Mouse (Mus musculus) liver, postnatal 0 days (tissue): ENCODE data around the gene Grm7. TPM values are rescaled to one million over a fixed set of nuclear protein-coding genes. Genes with fewer than 3 reads are reported as not detected.

Source experiments
- ATAC-seq: fragments of 200-750 bp; cut with Nextera tagmentation; 2 replicates; pipeline ENCODE4 v1.8.0; 2017; ENCODE audit warnings: mild to moderate bottlenecking, moderate library complexity
- DNase-seq: peaks from one replicate; pipeline ENCODE4 v3.0.0-alpha.2; 2016
- H3K27ac ChIP-seq: fragments of 300-500 bp; sonication (generic); 2 replicates; pipeline ENCODE4 v1.5.1; 2014; ENCODE audit warnings: antibody characterized with exemption, moderate library complexity, mild to moderate bottlenecking, low read depth
- H3K27me3 ChIP-seq: fragments of 300-500 bp; sonication (generic); 2 replicates; pipeline ENCODE4 v1.6.1; 2014; ENCODE audit warnings: low read length, control low read depth, mixed read lengths; ENCODE audit not compliant: insufficient read depth
- H3K36me3 ChIP-seq: fragments of 300-500 bp; sonication (generic); replicated peaks from 2 replicates; pipeline ENCODE4 v1.6.1; 2014; ENCODE audit warnings: mild to moderate bottlenecking, control low read depth, low read length, moderate library complexity, mixed read lengths; ENCODE audit not compliant: insufficient read depth
- H3K4me1 ChIP-seq: fragments of 300-500 bp; sonication (generic); 2 replicates; pipeline ENCODE4 v1.6.1; 2014; ENCODE audit warnings: antibody characterized with exemption, mild to moderate bottlenecking, control low read depth; ENCODE audit not compliant: insufficient read depth
- H3K4me2 ChIP-seq: fragments of 300-500 bp; sonication (generic); 2 replicates; pipeline ENCODE4 v1.6.1; 2014; ENCODE audit warnings: low read depth, mild to moderate bottlenecking, low read length, moderate library complexity, mixed read lengths
- H3K4me3 ChIP-seq: fragments of 300-500 bp; sonication (generic); 2 replicates; pipeline ENCODE4 v1.5.1; 2014; ENCODE audit warnings: low read depth, low read length
- H3K9ac ChIP-seq: fragments of 300-500 bp; sonication (generic); replicated peaks from 2 replicates; pipeline ENCODE4 v1.6.1; 2014; ENCODE audit warnings: mild to moderate bottlenecking, moderate library complexity
- H3K9me3 ChIP-seq: fragments of 300-500 bp; sonication (generic); 2 replicates; pipeline ENCODE4 v1.6.1; 2016; ENCODE audit warnings: mild to moderate bottlenecking, control low read depth, low read length, mixed read lengths
- CTCF ChIP-seq: sonication (generic); IDR thresholded peaks from 2 replicates; pipeline ENCODE4 v1.5.1; 2016; ENCODE audit warnings: antibody characterized with exemption, low read depth
- EP300 ChIP-seq: IDR thresholded peaks from 2 replicates; pipeline ENCODE4 v1.6.1; 2016; ENCODE audit warnings: antibody characterized with exemption, low read depth, mild to moderate bottlenecking
- WGBS: fragments of 180-500 bp; shearing (Covaris S2); extraction: QIAGEN DNeasy Blood & Tissue Kit; methylation state at CpG from one replicate; pipeline ENCODE4 v1.1.7; 2014; ENCODE audit not compliant: insufficient replicate concordance; 5-methylcytosine and 5-hydroxymethylcytosine counted together
- polyA plus RNA-seq: library from polyadenylated mRNA; unstranded; fragments of >200 nt; fragmentation: Nextera tagmentation; extraction: Ambion mirVana; gene quantifications from 2 replicates; pipeline ENCODE4 v1.2.1, GENCODE M21; 2015

The Grm7 gene
- polyA plus RNA-seq, 1 experiment from 2014 or later: not detected

DNA sequence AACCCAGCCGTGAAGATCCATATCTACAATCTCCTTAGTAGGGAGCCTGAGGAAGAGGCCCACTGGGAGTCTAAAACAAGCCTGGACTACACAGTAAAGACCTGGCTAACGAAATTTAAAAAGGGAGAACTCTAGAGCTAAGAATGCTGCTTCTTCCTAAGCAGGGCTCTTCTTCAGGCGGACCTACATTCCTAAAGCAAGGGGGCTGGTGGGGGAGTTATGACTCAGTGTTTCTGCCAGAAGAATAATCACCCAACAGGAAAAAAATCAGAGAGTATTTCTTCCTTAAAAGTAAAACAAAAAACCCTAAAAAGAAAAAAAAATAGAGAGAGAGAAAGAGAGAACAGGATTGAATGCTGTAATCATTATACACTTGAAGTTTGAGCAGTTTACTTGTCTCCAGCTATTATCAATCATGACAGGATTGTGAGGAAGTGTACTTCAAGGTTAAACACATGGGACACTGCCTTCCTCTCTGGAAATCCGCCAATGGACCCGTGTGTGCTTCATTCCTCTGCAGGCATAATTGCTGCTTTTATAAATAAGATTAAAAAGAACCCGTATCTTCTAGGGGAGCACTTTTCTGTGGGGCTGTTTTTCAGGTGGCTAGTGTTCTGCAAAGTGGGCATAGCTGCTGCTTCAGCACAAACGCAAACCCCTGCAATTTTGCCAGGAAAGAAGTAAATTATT is 98.7 kb downstream of the Grm7 start:
- WGBS: 37% methylated on average over 7 of the region's 7 CpGs
- H3K4me3 ChIP-seq: no peak overlapping the region
- H3K27me3 ChIP-seq: no peaks in the 10 kb centered on the region
- ATAC-seq (no peak), DNase-seq (no peak)
- TF ChIP-seq EP300 (no peak), CTCF (no peak)
- no peak overlapping the region for H3K9ac ChIP-seq
- H3K4me1 ChIP-seq: no peaks in the 10 kb centered on the region
- no peaks in the 10 kb centered on the region for H3K9me3 ChIP-seq
- no peak overlapping the region for H3K4me2 ChIP-seq
- H3K27ac ChIP-seq: no peak overlapping the region
- no peaks in the 10 kb centered on the region for H3K36me3 ChIP-seq

DNA sequence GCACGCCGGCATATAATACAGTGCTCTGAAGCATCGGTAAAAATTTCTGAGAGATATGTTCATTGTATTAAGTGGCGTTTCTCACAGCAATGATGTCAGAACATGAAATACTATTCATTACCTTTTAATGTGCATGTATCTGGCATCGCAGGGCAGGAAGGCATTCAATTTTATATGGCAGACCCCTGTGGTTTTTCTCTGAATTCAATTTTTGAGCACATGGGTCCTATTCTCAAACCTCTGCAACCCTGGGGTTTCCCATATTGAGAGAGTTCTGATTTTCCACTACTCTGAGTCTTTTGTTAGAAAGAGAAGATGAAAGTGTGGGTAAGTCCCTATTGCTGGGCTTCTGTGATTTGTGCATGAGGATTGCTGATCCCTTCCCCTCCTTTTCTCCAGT is 110.5 kb downstream of the Grm7 start:
- Histone ChIP-seq H3K9me3 (no peaks in the 10 kb centered on the region), H3K36me3 (no peaks in the 10 kb centered on the region), H3K9ac (no peak overlapping the region), H3K27ac (no peak overlapping the region), H3K27me3 (no peaks in the 10 kb centered on the region), H3K4me1 (no peaks in the 10 kb centered on the region), H3K4me2 (no peak overlapping the region), H3K4me3 (no peak overlapping the region)
- no peak for TF ChIP-seq EP300
- TF ChIP-seq CTCF: no peak
- 79% methylated on average over 5 of the region's 5 CpGs for WGBS
- no peak for DNase-seq
- no peak for ATAC-seq

DNA sequence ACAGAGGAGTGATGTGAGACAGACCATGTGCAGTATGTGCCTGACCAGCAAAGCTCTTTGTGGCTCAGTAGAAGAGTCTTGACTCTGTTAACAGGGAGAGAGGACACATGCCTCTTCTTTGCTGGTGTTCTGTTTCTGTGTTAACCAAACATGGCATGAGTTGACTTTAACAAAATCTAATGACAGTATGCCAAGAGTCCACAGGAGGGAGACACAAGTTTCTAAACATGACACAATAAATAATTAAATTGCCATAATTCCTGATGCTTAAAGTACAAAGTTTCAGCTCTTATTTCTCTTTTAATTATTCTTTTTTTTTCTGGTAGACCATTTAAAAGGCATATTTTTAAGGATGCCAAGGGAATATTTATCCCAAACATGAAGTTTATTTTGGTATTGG is 124.2 kb downstream of the Grm7 start:
- H3K27me3 ChIP-seq: no peaks in the 10 kb centered on the region
- ATAC-seq: no peak
- H3K9ac ChIP-seq: no peak overlapping the region
- no peak overlapping the region for H3K27ac ChIP-seq
- H3K9me3 ChIP-seq: no peaks in the 10 kb centered on the region
- no peak for DNase-seq
- no peak overlapping the region for H3K4me2 ChIP-seq
- TF ChIP-seq CTCF (no peak), EP300 (no peak)
- H3K4me1 ChIP-seq: no peaks in the 10 kb centered on the region
- no peak overlapping the region for H3K4me3 ChIP-seq
- H3K36me3 ChIP-seq: no peaks in the 10 kb centered on the region

DNA sequence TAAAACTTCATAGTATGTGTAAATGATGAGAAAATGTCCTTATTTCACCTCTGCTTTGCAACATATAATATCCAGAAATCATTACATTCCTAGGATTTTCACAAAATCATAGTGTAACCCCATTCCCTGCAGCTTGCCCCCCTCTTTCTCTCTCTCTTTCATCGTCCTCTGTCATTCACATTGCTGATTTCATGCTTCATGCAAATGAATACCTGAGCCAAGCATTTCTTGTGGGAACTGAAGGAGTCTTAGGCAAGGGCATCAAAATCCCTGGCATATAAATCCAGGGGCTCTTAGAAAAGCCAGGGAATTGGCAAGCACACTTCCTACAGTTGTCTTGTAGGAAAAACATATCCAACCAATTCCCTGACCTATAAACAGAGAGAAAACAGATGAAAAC is 127.3 kb downstream of the Grm7 start:
- TF ChIP-seq CTCF: no peak
- TF ChIP-seq EP300: no peak
- ATAC-seq (no peak), DNase-seq (no peak)
- Histone ChIP-seq H3K4me3 (no peak overlapping the region), H3K27ac (no peak overlapping the region), H3K36me3 (no peaks in the 10 kb centered on the region), H3K27me3 (no peaks in the 10 kb centered on the region), H3K4me1 (no peaks in the 10 kb centered on the region), H3K9me3 (no peaks in the 10 kb centered on the region), H3K9ac (no peak overlapping the region), H3K4me2 (no peak overlapping the region)
- WGBS: 50% methylated on average over 1 of the region's 1 CpGs

DNA sequence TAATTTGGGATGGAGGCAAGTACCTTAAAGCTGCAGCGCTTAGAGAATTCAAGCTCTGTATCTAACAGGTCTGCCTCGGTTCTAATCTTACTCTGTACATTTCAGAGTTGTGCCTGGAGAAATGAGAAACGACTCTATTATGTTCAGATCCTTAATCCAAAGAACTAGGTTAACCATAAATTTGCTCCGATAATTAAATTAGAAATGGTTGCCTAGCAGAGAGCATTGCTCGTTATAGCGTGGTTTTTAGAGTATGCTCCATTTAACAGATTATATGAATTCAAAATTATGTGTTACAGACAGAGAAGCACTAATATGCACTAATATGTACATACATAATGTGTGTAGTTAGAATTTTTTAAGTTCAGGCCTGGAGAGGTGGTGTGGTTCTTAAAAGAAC is 130.7 kb downstream of the Grm7 start:
- ATAC-seq (no peak), DNase-seq (no peak)
- no peak overlapping the region for H3K27ac ChIP-seq
- TF ChIP-seq CTCF (no peak), EP300 (no peak)
- WGBS: 77% methylated on average over 6 of the region's 6 CpGs
- H3K4me1 ChIP-seq: no peaks in the 10 kb centered on the region
- no peaks in the 10 kb centered on the region for H3K9me3 ChIP-seq
- H3K36me3 ChIP-seq: no peaks in the 10 kb centered on the region
- no peak overlapping the region for H3K4me3 ChIP-seq
- H3K9ac ChIP-seq: no peak overlapping the region
- H3K27me3 ChIP-seq: no peaks in the 10 kb centered on the region
- H3K4me2 ChIP-seq: no peak overlapping the region

DNA sequence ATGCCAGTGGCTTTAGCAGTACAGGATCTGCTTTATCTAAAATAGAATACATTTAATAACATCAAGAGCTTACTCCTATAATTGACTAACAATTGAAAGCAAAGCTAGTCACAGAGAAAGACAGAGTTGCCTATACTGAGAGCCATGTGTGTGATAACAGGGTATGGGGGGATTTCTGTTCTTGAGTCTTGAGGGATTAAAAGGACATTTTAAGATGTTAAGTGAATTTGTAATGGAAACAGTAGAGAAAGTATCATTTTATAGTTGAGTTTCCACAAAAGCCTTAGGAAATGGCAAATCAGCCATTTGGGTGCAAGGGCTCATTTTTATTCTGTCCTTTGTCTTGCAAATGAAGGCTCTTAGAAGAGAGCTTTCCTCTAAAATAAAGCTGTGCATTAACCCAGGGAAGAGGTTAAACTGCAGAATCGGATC is 140.1 kb downstream of the Grm7 start:
- no peaks in the 10 kb centered on the region for H3K4me1 ChIP-seq
- 60% methylated on average over 1 of the region's 1 CpGs for WGBS
- TF ChIP-seq CTCF (no peak), EP300 (no peak)
- no peak overlapping the region for H3K4me2 ChIP-seq
- no peak overlapping the region for H3K27ac ChIP-seq
- no peak overlapping the region for H3K9ac ChIP-seq
- DNase-seq (no peak), ATAC-seq (no peak)
- no peaks in the 10 kb centered on the region for H3K27me3 ChIP-seq
- H3K36me3 ChIP-seq: no peaks in the 10 kb centered on the region
- H3K9me3 ChIP-seq: no peaks in the 10 kb centered on the region
- no peak overlapping the region for H3K4me3 ChIP-seq

DNA sequence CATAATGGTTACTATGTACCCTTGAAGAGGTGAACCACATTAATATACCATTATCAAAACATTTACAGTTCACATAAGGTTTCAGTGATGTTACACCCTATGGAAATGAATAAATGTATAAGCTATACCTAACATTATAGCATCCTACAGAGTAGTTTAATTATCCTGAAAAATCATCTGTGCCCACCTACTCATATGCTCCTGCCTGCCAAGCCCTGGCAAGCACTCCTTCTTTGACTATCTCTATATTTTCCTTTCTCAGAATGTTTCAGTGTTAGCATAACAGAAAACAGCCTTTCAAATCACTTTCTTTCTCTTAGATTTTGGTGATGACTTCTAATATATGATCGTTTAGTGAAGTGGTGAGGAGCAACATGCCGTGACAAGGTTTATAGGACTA is 147.3 kb downstream of the Grm7 start:
- TF ChIP-seq CTCF (no peak), EP300 (no peak)
- H3K27ac ChIP-seq: no peak overlapping the region
- DNase-seq (no peak), ATAC-seq (no peak)
- H3K4me2 ChIP-seq: no peak overlapping the region
- no peak overlapping the region for H3K4me3 ChIP-seq
- 83% methylated on average over 2 of the region's 2 CpGs for WGBS
- H3K27me3 ChIP-seq: no peaks in the 10 kb centered on the region
- H3K36me3 ChIP-seq: no peaks in the 10 kb centered on the region
- no peaks in the 10 kb centered on the region for H3K9me3 ChIP-seq
- H3K4me1 ChIP-seq: no peaks in the 10 kb centered on the region
- no peak overlapping the region for H3K9ac ChIP-seq
